Mouse (Mus musculus) lung, adult 2 months (tissue): ENCODE data around the gene Prrc2b. TPM values are rescaled to one million over a fixed set of nuclear protein-coding genes. Genes with fewer than 3 reads are reported as not detected.

Experiments used
- DNase-seq: peaks from one replicate; pipeline ENCODE4 v3.0.0; 2022
- H3K4me1 ChIP-seq: fragments of 200-500 bp; 2 replicates; pipeline ENCODE4 v1.6.1; 2011; ENCODE audit warnings: low read length; ENCODE audit not compliant: control insufficient read depth, insufficient read depth
- H3K4me3 ChIP-seq: fragments of 200-500 bp; replicated peaks from 2 replicates; pipeline ENCODE3; 2011; ENCODE audit warnings: low read depth, mild to moderate bottlenecking, control low read depth, low read length; ENCODE audit errors: extremely low read depth
- CTCF ChIP-seq: fragments of 200-500 bp; IDR thresholded peaks from 2 replicates; pipeline ENCODE4 v1.5.1; 2011; ENCODE audit warnings: mild to moderate bottlenecking, low read length, control low read depth; ENCODE audit not compliant: insufficient read depth
- POLR2A ChIP-seq: fragments of 200-500 bp; IDR thresholded peaks from 2 replicates; pipeline ENCODE4 v1.6.1; 2011; ENCODE audit warnings: low read depth, mild to moderate bottlenecking, control low read depth, low read length, borderline replicate concordance; ENCODE audit errors: extremely low read depth
- WGBS: fragments of 180-500 bp; shearing (Covaris S2); methylation state at CpG from one replicate; pipeline ENCODE4 v1.1.7; 2018; 5-methylcytosine and 5-hydroxymethylcytosine counted together
- polyA plus RNA-seq: library from polyadenylated mRNA; depleted of rRNA; stranded (reverse); fragments of >200 nt; gene quantifications from 2 replicates; pipeline ENCODE4 v1.2.3, GENCODE M21; 2012

Gene Prrc2b
- polyA plus RNA-seq, 1 experiment, result 68.5 TPM

DNA sequence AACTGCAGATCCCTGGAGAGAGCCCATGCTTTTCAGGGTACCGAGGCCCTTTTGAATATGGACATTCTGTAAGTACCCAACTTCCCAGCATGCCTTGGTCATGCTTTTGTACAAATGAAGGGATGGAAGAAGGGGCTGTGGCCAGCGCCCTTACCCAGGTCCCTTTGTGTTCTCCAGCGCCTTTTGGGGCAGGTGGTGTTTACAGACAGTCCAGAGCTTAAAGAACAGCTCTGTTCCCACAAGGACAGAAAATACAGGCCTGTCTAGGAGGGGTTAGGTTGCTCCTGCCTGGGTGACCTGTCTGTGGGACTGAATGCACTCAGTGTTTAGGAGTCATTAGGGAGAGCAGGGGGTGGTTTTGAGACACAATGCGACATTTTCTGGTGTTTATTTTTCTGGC lies 6.4 kb downstream of the Prrc2b start:
- no peak overlapping the region for H3K4me3 ChIP-seq
- no peak for DNase-seq
- 30% methylated on average over 4 of the region's 4 CpGs for WGBS
- no peak for TF ChIP-seq POLR2A
- no peak for TF ChIP-seq CTCF
- H3K4me1 ChIP-seq, result peaks cover 60% of the 10 kb centered on the region

DNA sequence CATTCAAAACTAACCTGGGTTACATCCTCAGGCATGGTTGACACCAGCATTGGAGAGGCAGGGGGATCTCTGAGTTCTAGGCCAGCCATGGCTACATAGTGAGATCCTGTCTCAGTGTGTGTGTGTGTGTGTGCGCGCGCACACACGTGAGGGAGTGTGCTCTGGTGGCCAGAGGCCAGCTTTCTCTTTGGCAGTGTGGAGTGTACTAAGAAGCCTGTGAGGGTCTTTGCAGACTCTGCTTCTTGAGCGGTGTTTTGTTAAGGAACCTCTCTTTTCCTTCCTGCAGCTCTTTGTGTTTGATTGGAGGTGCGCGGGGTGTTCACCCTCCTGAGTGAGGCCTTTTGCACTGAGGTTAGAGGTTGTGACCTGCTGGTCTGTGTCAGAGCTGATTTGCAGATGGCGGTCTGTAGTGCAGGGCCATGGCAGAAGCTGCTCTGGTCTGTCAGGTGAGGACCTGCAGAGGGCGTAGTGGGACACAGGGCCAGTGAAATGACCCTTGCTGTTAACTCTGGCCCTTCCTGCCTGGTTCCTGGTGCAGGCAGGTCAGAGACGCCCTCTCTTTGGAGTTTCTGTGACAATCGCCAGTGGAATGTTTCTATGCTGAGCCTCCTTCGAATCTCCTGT lies 7.8 kb downstream of the Prrc2b start:
- no peak overlapping the region for H3K4me3 ChIP-seq
- TF ChIP-seq POLR2A (no peak), CTCF (peak; percentile 33; the same call in 1 of the 2 replicates)
- WGBS, result 40% methylated on average over 12 of the region's 12 CpGs
- H3K4me1 ChIP-seq, result peaks cover 56% of the 10 kb centered on the region
- DNase-seq, result no peak

DNA sequence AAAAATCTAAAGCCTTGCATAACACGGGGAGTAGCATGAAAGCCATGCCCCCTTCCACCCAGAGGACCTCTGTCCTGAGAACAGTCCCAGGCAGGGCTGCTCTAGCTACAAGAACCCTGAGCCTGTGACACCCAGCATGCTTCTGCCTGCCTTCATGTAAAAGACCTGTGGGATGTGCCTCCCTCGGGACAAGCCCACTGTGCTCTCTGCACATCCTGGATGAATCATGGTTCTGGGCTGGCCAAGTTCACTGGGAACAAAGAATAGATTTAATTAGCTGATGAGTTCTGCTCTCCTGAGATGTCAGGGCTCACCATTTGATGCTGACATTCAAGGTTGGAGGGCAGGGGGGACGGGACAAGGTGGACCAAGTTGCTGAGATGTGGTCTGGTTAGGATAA lies 9.6 kb downstream of the Prrc2b start:
- no peak for DNase-seq
- Histone ChIP-seq H3K4me1 (peaks cover 59% of the 10 kb centered on the region), H3K4me3 (no peak overlapping the region)
- TF ChIP-seq CTCF (no peak), POLR2A (no peak)
- WGBS, result 56% methylated on average over 3 of the region's 3 CpGs

DNA sequence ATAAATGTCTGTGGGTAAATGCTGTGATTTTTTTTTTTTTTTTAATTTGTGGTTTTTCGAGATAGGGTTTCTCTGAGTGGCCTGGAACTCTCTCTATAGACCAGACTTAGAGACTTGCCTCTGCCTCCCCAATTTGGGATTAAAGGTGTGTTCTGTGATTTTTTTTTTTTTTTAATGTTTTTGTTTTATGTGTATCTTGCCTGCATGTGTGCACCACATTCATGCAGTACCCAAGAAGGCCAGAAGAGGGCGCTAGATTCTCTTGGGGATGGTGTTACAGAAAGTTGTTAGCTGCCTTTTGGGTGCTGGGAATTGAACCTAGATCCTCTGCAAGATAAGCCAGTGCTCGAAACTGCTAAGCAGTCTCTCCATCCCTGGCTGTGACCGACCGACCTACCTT lies 10.1 kb downstream of the Prrc2b start:
- peaks cover 57% of the 10 kb centered on the region for H3K4me1 ChIP-seq

DNA sequence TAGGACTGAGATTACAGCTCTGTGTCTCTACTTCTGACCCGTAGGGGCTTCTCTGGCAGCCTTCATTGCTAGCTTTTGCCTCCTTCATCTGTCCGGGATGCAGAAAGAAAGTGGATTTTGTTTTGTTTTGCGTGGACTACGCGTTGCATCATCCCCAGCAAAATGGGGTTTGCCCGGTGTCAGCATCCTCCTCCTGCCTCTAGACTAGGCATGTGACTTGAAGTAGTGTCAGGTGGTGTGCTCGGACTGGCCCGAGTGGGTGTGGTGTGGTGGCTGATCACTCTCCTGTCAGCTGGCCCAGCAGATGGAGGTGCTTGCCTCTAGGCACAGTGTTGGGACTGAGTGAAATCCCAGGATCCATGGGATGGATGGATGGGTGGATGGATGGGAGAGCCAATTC lies 11.2 kb downstream of the Prrc2b start:
- H3K4me1 ChIP-seq, result peaks cover 50% of the 10 kb centered on the region
- WGBS, result 73% methylated on average over 8 of the region's 8 CpGs
- TF ChIP-seq POLR2A (no peak), CTCF (no peak)
- no peak overlapping the region for H3K4me3 ChIP-seq
- DNase-seq, result no peak

More for the DNA sequence above, 10.1 kb downstream of the Prrc2b start:
- no peak for DNase-seq
- H3K4me3 ChIP-seq, result no peak overlapping the region
- TF ChIP-seq POLR2A (no peak), CTCF (peak; percentile 28; the same call in 1 of the 2 replicates)
- 83% methylated on average over 5 of the region's 5 CpGs for WGBS

DNA sequence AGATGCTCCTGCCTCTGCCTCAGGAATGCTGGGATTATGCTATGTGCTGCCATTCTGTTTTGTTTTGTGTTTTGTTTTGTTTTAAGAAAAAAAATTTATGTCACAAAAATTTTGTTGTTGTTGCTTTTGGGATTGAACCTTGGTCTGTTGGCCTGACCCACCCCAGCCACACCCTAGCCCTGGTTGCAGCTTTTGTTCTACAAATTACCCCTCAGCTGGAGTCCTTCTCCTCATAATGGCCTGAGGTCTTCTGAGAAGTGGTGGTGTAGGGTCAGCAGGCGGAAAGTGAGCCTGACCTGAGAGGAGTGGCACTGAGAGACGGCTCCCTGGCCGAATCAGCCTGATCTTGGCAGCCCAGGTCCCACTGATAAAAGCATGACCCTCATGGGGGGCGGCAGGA lies 11.8 kb downstream of the Prrc2b start:
- H3K4me3 ChIP-seq, result no peak overlapping the region

DNA sequence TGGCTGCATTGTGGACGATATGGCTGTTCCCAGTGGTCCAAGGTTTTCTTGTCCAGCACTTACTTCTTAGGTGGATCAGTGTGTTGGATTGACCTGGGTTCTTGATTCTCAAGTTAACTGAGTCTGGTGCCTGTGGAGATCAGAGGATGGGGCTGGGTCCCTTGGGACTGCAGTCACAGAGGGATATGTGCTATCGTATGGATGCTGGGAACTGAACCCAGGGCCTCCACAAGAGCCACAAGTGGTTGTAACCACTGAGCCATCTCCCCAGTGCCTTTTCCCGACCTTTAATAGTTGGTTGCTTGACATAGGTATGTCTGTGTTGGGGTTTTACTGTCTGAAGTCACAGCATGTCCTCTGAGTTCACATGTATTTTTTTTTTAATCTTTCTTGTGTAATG lies 12.2 kb downstream of the Prrc2b start:
- TF ChIP-seq POLR2A (no peak), CTCF (no peak)
- H3K4me1 ChIP-seq, result peaks cover 53% of the 10 kb centered on the region
- DNase-seq, result no peak
- H3K4me3 ChIP-seq, result no peak overlapping the region
- 86% methylated on average over 3 of the region's 3 CpGs for WGBS

More for the DNA sequence above, 11.8 kb downstream of the Prrc2b start:
- no peak for TF ChIP-seq POLR2A
- WGBS, result 80% methylated on average over 4 of the region's 4 CpGs
- H3K4me1 ChIP-seq, result peaks cover 51% of the 10 kb centered on the region
- no peak for DNase-seq

DNA sequence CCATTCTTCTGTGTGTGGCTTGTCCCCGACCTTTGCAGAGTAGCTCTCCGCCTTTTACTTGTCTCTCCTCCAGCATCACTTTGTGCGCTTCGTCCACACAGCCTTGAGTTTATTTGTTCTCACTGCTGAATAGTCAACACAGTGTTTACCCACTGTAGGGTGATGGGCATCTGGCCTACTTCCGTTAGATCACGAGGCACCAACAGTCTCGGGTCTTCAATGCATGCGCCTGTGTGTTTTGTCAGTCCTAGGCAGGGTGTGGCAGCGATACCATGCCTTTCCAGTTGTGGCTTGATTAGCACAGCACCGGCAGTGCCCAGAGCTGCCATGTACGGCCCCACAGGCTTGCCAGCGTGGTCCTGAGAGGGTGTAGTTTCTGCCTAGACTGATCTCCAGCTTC lies 13.6 kb downstream of the Prrc2b start:
- no peak overlapping the region for H3K4me3 ChIP-seq
- peaks cover 43% of the 10 kb centered on the region for H3K4me1 ChIP-seq
- no peak for DNase-seq
- TF ChIP-seq POLR2A, result peak; percentile 16; the same call in 1 of the 2 replicates
- TF ChIP-seq CTCF, result no peak
- WGBS, result 24% methylated on average over 12 of the region's 12 CpGs

DNA sequence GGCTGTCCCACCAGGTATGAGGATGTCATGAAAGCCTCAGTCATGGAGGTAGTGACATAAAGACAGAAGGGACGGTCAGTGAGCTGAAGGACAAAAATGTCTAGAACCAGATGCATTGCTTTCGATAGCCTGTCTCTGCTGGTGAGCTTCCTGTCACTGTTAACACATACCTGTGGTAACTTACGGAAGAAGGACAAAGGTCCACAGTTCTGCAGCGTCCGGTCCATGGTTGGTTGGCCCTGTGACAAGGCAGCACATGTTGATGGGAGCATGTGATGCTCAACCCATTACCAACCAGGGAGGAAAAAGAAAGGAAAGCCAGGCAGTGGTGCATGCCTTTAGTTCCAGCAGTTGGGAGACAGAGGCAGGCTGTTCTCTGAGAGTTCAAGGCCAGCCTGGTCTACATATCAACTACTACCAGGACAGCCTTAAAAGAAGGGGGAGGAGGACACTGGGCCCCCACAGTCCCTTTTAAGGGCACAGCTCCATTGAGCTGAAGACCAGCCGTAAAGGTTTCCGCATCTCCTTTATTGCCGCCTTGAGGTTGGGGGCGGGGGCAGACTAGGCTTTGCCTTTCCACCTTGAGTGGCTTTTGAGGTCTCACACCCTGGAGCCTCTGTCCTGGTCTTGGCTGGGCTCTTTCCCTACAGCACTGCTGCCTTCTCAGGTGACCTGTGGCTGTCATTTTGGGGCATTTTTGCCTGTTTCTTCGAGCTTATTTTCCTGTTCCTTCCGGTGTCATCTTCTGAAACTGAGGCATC lies 14.3 kb downstream of the Prrc2b start:
- no peak for TF ChIP-seq POLR2A
- peaks cover 44% of the 10 kb centered on the region for H3K4me1 ChIP-seq
- H3K4me3 ChIP-seq, result no peak overlapping the region
- DNase-seq, result no peak
- WGBS, result 58% methylated on average over 11 of the region's 11 CpGs

DNA sequence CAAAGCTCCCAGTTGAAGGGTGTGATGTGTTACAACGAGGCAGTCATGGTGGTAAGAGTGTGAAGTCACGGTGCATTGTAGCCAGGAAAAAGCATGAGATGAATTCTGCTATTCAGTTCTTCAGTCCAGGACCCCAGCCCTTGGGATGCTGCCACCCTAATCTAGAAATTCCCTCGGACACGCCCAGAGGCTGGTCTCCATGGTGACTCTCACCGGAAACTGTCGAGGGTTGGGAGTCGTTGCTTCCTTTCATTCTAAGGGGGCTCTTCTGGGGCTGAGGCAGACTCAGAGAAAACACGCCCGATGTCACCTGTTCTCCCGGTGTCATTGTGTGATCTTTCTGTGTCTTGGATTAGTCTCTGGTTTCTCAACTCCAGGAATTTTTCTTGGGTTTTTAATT lies 15.7 kb downstream of the Prrc2b start:
- no peak for DNase-seq
- Histone ChIP-seq H3K4me3 (no peak overlapping the region), H3K4me1 (peaks cover 42% of the 10 kb centered on the region)
- WGBS, result 5% methylated on average over 10 of the region's 10 CpGs
- no peak for TF ChIP-seq CTCF
- TF ChIP-seq POLR2A, result no peak

DNA sequence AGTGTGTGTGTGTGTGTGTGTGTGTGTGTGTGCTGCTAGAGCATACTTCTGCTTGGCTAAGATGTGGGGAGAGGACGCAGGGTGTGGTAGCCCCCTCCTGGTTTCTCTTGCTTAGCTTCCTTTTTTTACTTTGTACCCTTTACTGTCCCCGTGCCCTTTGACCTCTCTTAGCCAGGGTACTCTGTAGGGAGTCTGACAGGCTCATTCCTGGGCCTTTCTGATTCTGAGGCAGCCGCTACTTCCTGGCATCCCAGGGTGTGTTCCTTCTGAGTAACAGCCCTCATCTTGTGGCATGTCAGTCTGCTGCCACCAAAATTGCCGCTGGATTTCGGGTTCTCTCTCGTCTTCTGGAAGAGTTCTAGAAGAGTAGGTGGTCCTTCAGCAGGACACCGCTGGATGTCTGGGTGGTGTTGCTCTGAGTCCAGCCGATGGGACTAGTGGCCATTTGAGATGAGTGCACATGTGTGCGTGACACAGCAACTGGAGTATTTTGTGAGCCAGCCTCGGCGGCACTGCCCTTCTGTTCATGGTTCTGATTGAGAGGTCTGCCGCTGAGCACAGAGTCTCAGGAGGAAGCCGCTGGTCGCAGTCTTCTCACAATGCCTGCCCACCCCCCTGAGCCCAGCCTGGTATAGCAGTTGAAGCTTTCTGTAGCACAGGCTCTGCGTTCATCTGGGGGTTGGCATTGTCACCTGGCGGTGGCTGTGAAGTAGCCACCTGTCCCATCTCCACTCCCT lies 16.3 kb downstream of the Prrc2b start:
- TF ChIP-seq CTCF (no peak), POLR2A (no peak)
- 12% methylated on average over 16 of the region's 16 CpGs for WGBS
- Histone ChIP-seq H3K4me3 (no peak overlapping the region), H3K4me1 (peaks cover 40% of the 10 kb centered on the region)
- no peak for DNase-seq
